Mouse (Mus musculus): ENCODE data around the gene Fblim1.

Gene Fblim1

GRCm38 (mm10) chr4:141537706-141538407 lies 68.0 kb downstream of the Fblim1 start:
- peak; percentile 42 for DNase-seq

- DNase-seq: no peak
Measured at GRCm38 (mm10) chr4:141537226-141537610, 68.7 kb downstream of the Fblim1 start.

- DNase-seq: peak; percentile 70
Measured at GRCm38 (mm10) chr4:141536291-141537225, 69.3 kb downstream of the Fblim1 start.

GRCm38 (mm10) chr4:141534947-141535680 lies 70.8 kb downstream of the Fblim1 start:
- peak; percentile 57 for DNase-seq

- DNase-seq: no peak
Measured at GRCm38 (mm10) chr4:141530979-141531378, 74.9 kb downstream of the Fblim1 start.

GRCm38 (mm10) chr4:141528938-141529337 lies 77.0 kb downstream of the Fblim1 start:
- no peak for DNase-seq

GRCm38 (mm10) chr4:141526936-141527650 lies 78.8 kb downstream of the Fblim1 start:
- DNase-seq: no peak

Measured in right cerebral cortex, postnatal 14 days (tissue).